Mouse (Mus musculus) liver, embryonic 14.5 days (tissue): ENCODE results near the gene Mthfsd.

ENCODE experiments used
- CTCF ChIP-seq: IDR thresholded peaks from 2 replicates; pipeline ENCODE4 v1.5.1; 2016; ENCODE audit warnings: antibody characterized with exemption, low read depth, control low read depth
- EP300 ChIP-seq: IDR thresholded peaks from 2 replicates; pipeline ENCODE4 v1.6.1; 2016; ENCODE audit warnings: antibody characterized with exemption, low read depth

GRCm38 (mm10) chr8:121122368-121122767 is 14.2 kb upstream of the Mthfsd start:
- TF ChIP-seq CTCF (no peak), EP300 (no peak)
